Mouse (Mus musculus) forebrain, embryonic 14.5 days (tissue): ENCODE data around the gene Camkk1. TPM values are rescaled to one million over a fixed set of nuclear protein-coding genes. Genes with fewer than 3 reads are reported as not detected.
A peak's percentile ranks its signal among the peaks of the same experiment; 100 is the strongest.

Experiments
- ATAC-seq: fragments of 200-750 bp; cut with Nextera tagmentation; 2 replicates; pipeline ENCODE4 v1.8.0; 2017; ENCODE audit warnings: mild to moderate bottlenecking, moderate library complexity
- DNase-seq: peaks from one replicate; pipeline ENCODE4 v3.0.0-alpha.2; 2015; ENCODE audit warnings: low spot score
- H3K27ac ChIP-seq: fragments of 300-500 bp; sonication (generic); 2 replicates; pipeline ENCODE4 v1.5.1; 2014; ENCODE audit warnings: low read depth, mild to moderate bottlenecking, control low read depth, low read length, moderate library complexity
- H3K27me3 ChIP-seq: fragments of 300-500 bp; sonication (generic); replicated peaks from 2 replicates; pipeline ENCODE4 v1.6.1; 2014; ENCODE audit warnings: low read length, control low read depth, mixed read lengths; ENCODE audit not compliant: control insufficient read depth, insufficient read depth
- H3K36me3 ChIP-seq: fragments of 300-500 bp; sonication (generic); 2 replicates; pipeline ENCODE4 v1.6.1; 2014; ENCODE audit warnings: low read length, control low read depth; ENCODE audit not compliant: control insufficient read depth, insufficient read depth
- H3K4me1 ChIP-seq: fragments of 300-500 bp; sonication (generic); 2 replicates; pipeline ENCODE4 v1.6.1; 2014; ENCODE audit warnings: antibody characterized with exemption, low read length, control low read depth; ENCODE audit not compliant: control insufficient read depth, insufficient read depth
- H3K4me2 ChIP-seq: fragments of 300-500 bp; sonication (generic); 2 replicates; pipeline ENCODE4 v1.6.1; 2014; ENCODE audit warnings: mild to moderate bottlenecking, control low read depth, low read length
- H3K4me3 ChIP-seq: fragments of 300-500 bp; sonication (generic); 2 replicates; pipeline ENCODE4 v1.5.1; 2014; ENCODE audit warnings: low read depth, low read length, control low read depth
- H3K9ac ChIP-seq: fragments of 300-500 bp; sonication (generic); 2 replicates; pipeline ENCODE4 v1.6.1; 2014; ENCODE audit warnings: mild to moderate bottlenecking, low read length, control low read depth, moderate library complexity
- H3K9me3 ChIP-seq: fragments of 300-500 bp; sonication (generic); replicated peaks from 2 replicates; pipeline ENCODE4 v1.6.1; 2016; ENCODE audit warnings: low read length, control low read depth, mixed read lengths; ENCODE audit not compliant: control insufficient read depth
- WGBS: fragments of 180-500 bp; shearing (Covaris S2); extraction: QIAGEN DNeasy Blood & Tissue Kit; methylation state at CpG from one replicate; pipeline ENCODE4 v1.1.7; 2014; 5-methylcytosine and 5-hydroxymethylcytosine counted together
- polyA plus RNA-seq: library from polyadenylated mRNA; unstranded; fragments of >200 nt; fragmentation: Nextera tagmentation; extraction: Ambion mirVana; gene quantifications from 2 replicates; pipeline ENCODE4 v1.2.1, GENCODE M21; 2014

The Camkk1 gene
- polyA plus RNA-seq, 1 experiment from 2014 or later: 8.0 TPM

GRCm38 (mm10) chr11:73020953-73021800, 2.4 kb downstream of the Camkk1 start:
- H3K36me3 ChIP-seq: 0 out of 2 replicates have a peak, but pooled peaks cover 2% of the 10 kb centered on the region
- no peaks in the 10 kb centered on the region for H3K4me1 ChIP-seq
- WGBS: 60% methylated on average over 7 of the region's 7 CpGs
- H3K27ac ChIP-seq: no peak overlapping the region
- H3K27me3 ChIP-seq: peaks cover 20% of the 10 kb centered on the region
- no peak overlapping the region for H3K4me3 ChIP-seq
- no peak overlapping the region for H3K9ac ChIP-seq
- DNase-seq (no peak), ATAC-seq (no peak)
- no peaks in the 10 kb centered on the region for H3K9me3 ChIP-seq
- H3K4me2 ChIP-seq: no peak overlapping the region

DNA sequence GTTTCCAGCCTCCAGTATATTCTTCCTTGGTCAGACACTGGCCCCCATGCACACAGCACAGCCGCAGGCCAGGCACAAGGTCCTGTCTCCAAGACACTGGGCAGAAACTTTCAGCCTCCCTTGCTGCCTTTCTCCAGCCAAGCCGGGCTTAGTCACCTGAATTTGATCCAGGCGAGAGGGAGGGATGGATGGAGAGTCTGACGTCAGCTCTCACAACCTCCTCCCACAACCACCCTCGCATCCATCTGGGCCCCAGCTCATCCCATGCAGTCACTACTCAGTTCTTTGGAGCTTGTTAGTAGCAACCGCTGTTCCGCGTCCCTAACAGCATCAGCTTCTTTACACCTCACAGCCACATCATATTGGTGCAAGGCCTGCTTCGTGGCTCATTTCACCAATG, 4.3 kb downstream of the Camkk1 start:
- H3K4me3 ChIP-seq: no peak overlapping the region
- no peak overlapping the region for H3K27ac ChIP-seq
- peaks cover 18% of the 10 kb centered on the region for H3K27me3 ChIP-seq
- WGBS: 46% methylated on average over 9 of the region's 9 CpGs
- no peak overlapping the region for H3K4me2 ChIP-seq
- no peak for ATAC-seq
- no peak overlapping the region for H3K9ac ChIP-seq
- H3K9me3 ChIP-seq: no peaks in the 10 kb centered on the region
- H3K4me1 ChIP-seq: no peaks in the 10 kb centered on the region
- 0 out of 2 replicates have a peak, but pooled peaks cover 3% of the 10 kb centered on the region for H3K36me3 ChIP-seq
- no peak for DNase-seq

DNA sequence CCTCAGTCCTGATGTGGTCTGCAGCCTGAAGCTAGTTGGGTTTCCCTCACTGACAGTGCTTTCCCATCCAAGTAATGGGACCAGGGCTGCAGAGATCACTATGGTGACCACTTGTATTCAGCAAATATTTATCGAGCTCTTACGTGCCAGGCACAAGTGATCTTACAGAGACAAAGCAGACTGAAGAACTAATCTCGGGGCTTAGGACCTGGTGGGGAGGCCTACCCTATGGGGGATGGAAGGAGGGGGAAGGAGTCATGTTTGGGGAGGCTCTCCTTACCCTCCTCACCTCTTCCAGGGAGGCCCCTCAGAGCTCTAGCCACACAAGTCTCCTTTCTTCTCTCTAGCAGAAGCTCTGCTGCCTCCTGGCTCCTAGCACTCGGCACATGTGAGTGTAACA, 5.0 kb downstream of the Camkk1 start:
- Histone ChIP-seq H3K9ac (no peak overlapping the region), H3K4me2 (no peak overlapping the region), H3K9me3 (no peaks in the 10 kb centered on the region), H3K4me3 (no peak overlapping the region), H3K4me1 (no peaks in the 10 kb centered on the region), H3K36me3 (0 out of 2 replicates have a peak, but pooled peaks cover 3% of the 10 kb centered on the region), H3K27me3 (peaks cover 18% of the 10 kb centered on the region), H3K27ac (no peak overlapping the region)
- WGBS: 36% methylated on average over 4 of the region's 4 CpGs
- ATAC-seq (no peak), DNase-seq (no peak)

- H3K9ac ChIP-seq: no peak overlapping the region
- H3K27ac ChIP-seq: no peak overlapping the region
- no peaks in the 10 kb centered on the region for H3K9me3 ChIP-seq
- H3K27me3 ChIP-seq: peaks cover 18% of the 10 kb centered on the region
- no peaks in the 10 kb centered on the region for H3K4me1 ChIP-seq
- H3K4me3 ChIP-seq: no peak overlapping the region
- no peak overlapping the region for H3K4me2 ChIP-seq
- 68% methylated on average over 7 of the region's 7 CpGs for WGBS
- ATAC-seq (no peak), DNase-seq (no peak)
- H3K36me3 ChIP-seq: 0 out of 2 replicates have a peak, but pooled peaks cover 3% of the 10 kb centered on the region
These were observed 5.6 kb downstream of the Camkk1 start for GRCm38 (mm10) chr11:73024236-73024904.

DNA sequence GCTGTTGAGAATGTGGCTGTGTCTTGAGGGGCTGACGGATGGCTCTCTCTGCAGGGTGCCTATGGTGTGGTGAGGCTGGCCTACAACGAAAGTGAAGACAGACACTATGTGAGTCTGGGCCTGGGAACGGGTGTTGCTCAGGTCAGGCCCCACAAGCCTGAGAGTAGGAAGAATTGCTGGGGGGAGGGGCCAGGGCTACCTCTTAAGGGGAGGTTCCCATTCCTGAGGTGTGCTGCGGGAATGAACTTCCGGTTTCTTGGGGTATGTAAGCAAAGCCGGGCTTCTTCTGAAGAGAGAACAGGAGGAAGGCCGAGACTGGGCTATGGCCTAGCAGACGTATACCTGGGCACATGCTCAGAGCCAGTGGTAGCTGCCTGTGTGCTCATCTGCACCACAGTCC, 8.2 kb downstream of the Camkk1 start:
- Histone ChIP-seq H3K4me1 (peaks cover 7% of the 10 kb centered on the region; the same call in 1 of the 2 replicates), H3K9ac (no peak overlapping the region), H3K9me3 (no peaks in the 10 kb centered on the region), H3K4me2 (no peak overlapping the region), H3K4me3 (no peak overlapping the region), H3K36me3 (0 out of 2 replicates have a peak, but pooled peaks cover 3% of the 10 kb centered on the region), H3K27ac (no peak overlapping the region), H3K27me3 (no peaks in the 10 kb centered on the region)
- ATAC-seq (no peak), DNase-seq (no peak)
- WGBS: 64% methylated on average over 8 of the region's 8 CpGs

DNA sequence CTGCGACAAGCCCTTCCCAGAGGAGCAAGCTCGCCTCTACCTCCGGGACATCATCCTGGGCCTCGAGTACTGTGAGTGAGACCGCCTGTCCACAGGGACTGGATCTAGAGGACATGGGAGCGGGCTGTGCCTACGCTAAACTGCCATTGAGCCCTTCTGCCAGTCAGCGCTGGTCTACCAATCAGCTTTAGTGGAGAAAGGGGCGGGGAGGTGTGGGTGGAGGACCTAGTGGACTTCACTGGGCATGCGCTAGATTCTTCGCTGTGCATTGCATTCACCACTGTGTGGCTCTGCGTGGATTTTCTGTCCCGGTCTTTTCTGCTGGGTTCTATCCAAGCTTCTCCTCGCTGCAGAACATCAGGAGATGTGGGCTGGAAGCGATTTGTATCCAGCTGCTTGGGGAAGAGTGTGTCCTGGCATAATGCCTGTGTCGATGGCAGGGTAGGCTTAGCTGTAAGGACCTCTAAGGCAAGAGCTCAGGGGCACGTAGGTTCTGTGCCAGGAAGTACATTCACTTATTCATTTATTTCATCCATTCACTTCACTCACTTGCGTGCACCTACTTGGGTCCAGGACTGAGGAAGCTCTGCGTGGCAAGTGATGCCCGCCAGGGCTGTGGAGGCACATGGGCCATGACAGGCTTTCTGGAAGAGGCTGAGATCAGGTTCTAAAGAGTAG, 12.2 kb downstream of the Camkk1 start:
- no peaks in the 10 kb centered on the region for H3K27me3 ChIP-seq
- 0 out of 2 replicates have a peak, but pooled peaks cover 3% of the 10 kb centered on the region for H3K36me3 ChIP-seq
- H3K4me3 ChIP-seq: peak overlapping the region; percentile 17
- peak; percentile 97 for DNase-seq
- H3K27ac ChIP-seq: peak overlapping the region; percentile 15; the same call in 1 of the 2 replicates
- H3K9ac ChIP-seq: peak overlapping the region; percentile 43; the same call in 1 of the 2 replicates
- no peaks in the 10 kb centered on the region for H3K9me3 ChIP-seq
- peak overlapping the region; percentile 55 for H3K4me2 ChIP-seq
- 24% methylated on average over 20 of the region's 20 CpGs for WGBS
- H3K4me1 ChIP-seq: peaks cover 7% of the 10 kb centered on the region; the same call in 1 of the 2 replicates
- ATAC-seq: peak; percentile 94

DNA sequence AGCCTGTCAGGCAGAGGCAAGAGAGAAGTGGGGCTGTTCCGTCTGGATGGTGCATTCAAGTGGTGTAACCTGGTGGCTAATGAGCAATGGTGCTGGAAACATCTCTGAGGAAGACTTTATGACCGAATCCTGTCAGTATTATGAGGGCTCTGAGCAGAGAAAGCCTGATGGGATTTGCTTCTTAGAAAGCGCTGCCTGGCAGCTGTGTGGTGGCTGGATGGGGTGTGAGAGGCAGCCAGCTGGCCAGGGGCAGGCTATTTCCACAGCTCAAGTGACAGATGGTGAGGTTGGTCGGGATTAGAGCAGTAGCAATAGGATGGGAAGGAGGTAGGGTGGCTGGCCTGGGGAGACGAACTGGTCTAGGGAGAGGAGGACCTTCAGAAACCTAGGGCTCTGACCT, 12.7 kb downstream of the Camkk1 start:
- Histone ChIP-seq H3K4me2 (peak overlapping the region; percentile 55; the same call in 1 of the 2 replicates), H3K9ac (peak overlapping the region; percentile 43; the same call in 1 of the 2 replicates), H3K27ac (peak overlapping the region; percentile 15; the same call in 1 of the 2 replicates), H3K4me1 (peaks cover 7% of the 10 kb centered on the region; the same call in 1 of the 2 replicates), H3K36me3 (no peaks in the 10 kb centered on the region), H3K4me3 (no peak overlapping the region), H3K9me3 (no peaks in the 10 kb centered on the region), H3K27me3 (no peaks in the 10 kb centered on the region)
- no peak for DNase-seq
- no peak for ATAC-seq
- 67% methylated on average over 5 of the region's 5 CpGs for WGBS

GRCm38 (mm10) chr11:73036077-73036476, 17.3 kb downstream of the Camkk1 start:
- H3K9ac ChIP-seq: no peak overlapping the region
- 84% methylated on average over 7 of the region's 7 CpGs for WGBS
- H3K4me3 ChIP-seq: no peak overlapping the region
- H3K4me2 ChIP-seq: no peak overlapping the region
- H3K27me3 ChIP-seq: no peaks in the 10 kb centered on the region
- no peaks in the 10 kb centered on the region for H3K9me3 ChIP-seq
- DNase-seq (no peak), ATAC-seq (no peak)
- no peak overlapping the region for H3K27ac ChIP-seq
- peaks cover 6% of the 10 kb centered on the region; the same call in 1 of the 2 replicates for H3K36me3 ChIP-seq
- H3K4me1 ChIP-seq: peaks cover 6% of the 10 kb centered on the region; the same call in 1 of the 2 replicates
